Comparison of ENCODE assay signal across 26 mouse cellular contexts in genomic region chr3:140785700-140786099, GRCm38 (mm10).
DNase-seq lines count a peak whose midpoint lies in the region; ATAC-seq and TF ChIP-seq lines count a peak whose summit lies in the region.
"Had no signal": no experiment of that assay in that cellular context is flagged by ENCODE, and none has a peak within 500 bp of the region (broad histone marks: within the 10 kb centered on the region; RNA-seq: fewer than 3 reads in every experiment).

No protein-coding gene starts in this region.

- H3K9ac ChIP-seq in hindbrain, embryonic 11.5 days (ENCODE audit: low read depth, low read length) = no peak overlapping the region
- no peak overlapping the region for H3K9ac ChIP-seq in hindbrain, embryonic 12.5 days
- no peak overlapping the region for H3K9ac ChIP-seq in kidney, postnatal 0 days (ENCODE audit: low read depth, low read length)
- H3K9ac ChIP-seq: heart, embryonic 12.5 days; hindbrain, embryonic 15.5 days; lung, embryonic 15.5 days; midbrain, embryonic 12.5 days; neural tube, embryonic 12.5 days had no signal

- H3K4me3 ChIP-seq in hindbrain, embryonic 11.5 days (ENCODE audit: low read depth, low read length) = no peak overlapping the region
- no peak overlapping the region for H3K4me3 ChIP-seq in hindbrain, embryonic 12.5 days
- no peak overlapping the region for H3K4me3 ChIP-seq in kidney, postnatal 0 days (replicated peaks; ENCODE audit: low read depth, low read length)
- H3K4me3 ChIP-seq: heart, adult 2 months; heart, embryonic 12.5 days; hindbrain, embryonic 15.5 days; lung, embryonic 15.5 days; midbrain, embryonic 12.5 days; myocyte; neural tube, embryonic 12.5 days had no signal

- no peak for TF ChIP-seq CTCF in kidney, postnatal 0 days (IDR thresholded peaks at IDR 0.05; ENCODE audit: low read depth)

- no peak for DNase-seq in hindbrain, embryonic 11.5 days (ENCODE audit: low spot score)
- DNase-seq in kidney, adult 8-10 months = peak; percentile 34 to 50
- no peak for DNase-seq in kidney, postnatal 0 days (ENCODE audit: low spot score)
- DNase-seq in mesoderm, embryonic 11.5 days (ENCODE audit: low read depth, low spot score) = peak; percentile 3
- DNase-seq in urinary bladder, adult 2 months (ENCODE audit: low spot score) = no peak
- no peak for DNase-seq in ovary, postnatal 36 days (ENCODE audit: low spot score)
- DNase-seq: adrenal gland, postnatal 10 days; cerebellum, adult 11 months; cerebellum, adult 9-10 months; gastrocnemius, postnatal 36 days; heart, adult 2 months; heart, postnatal 4 days; lung, postnatal 36 days; thymus, adult 2 months; thymus, postnatal 36 days had no signal

- no peak overlapping the region for H3K4me2 ChIP-seq in hindbrain, embryonic 11.5 days (replicated peaks; ENCODE audit: low read depth, low read length)
- no peak overlapping the region for H3K4me2 ChIP-seq in hindbrain, embryonic 12.5 days (replicated peaks)
- H3K4me2 ChIP-seq in kidney, postnatal 0 days (ENCODE audit: low read length) = no peak overlapping the region
- H3K4me2 ChIP-seq: heart, embryonic 12.5 days; hindbrain, embryonic 15.5 days; liver, embryonic 11.5 days; lung, embryonic 15.5 days; midbrain, embryonic 12.5 days; neural tube, embryonic 12.5 days had no signal

- H3K9me3 ChIP-seq in hindbrain, embryonic 11.5 days (ENCODE audit: control insufficient read depth, low read length) = no peaks in the 10 kb centered on the region
- no peaks in the 10 kb centered on the region for H3K9me3 ChIP-seq in hindbrain, embryonic 12.5 days (replicated peaks)
- H3K9me3 ChIP-seq in kidney, postnatal 0 days (replicated peaks; ENCODE audit: low read length) = no peaks in the 10 kb centered on the region
- H3K9me3 ChIP-seq: heart, embryonic 12.5 days; hindbrain, embryonic 15.5 days; lung, embryonic 15.5 days; midbrain, embryonic 12.5 days; neural tube, embryonic 12.5 days had no signal

- no peaks in the 10 kb centered on the region for H3K36me3 ChIP-seq in hindbrain, embryonic 11.5 days (ENCODE audit: control insufficient read depth, insufficient read depth, low read length)
- no peaks in the 10 kb centered on the region for H3K36me3 ChIP-seq in hindbrain, embryonic 12.5 days
- H3K36me3 ChIP-seq in kidney, postnatal 0 days (ENCODE audit: insufficient read depth, low read length) = no peaks in the 10 kb centered on the region
- H3K36me3 ChIP-seq: heart, embryonic 12.5 days; hindbrain, embryonic 15.5 days; lung, embryonic 15.5 days; midbrain, embryonic 12.5 days; neural tube, embryonic 12.5 days had no signal

- peak; percentile 67; the same call in 1 of the 2 replicates for ATAC-seq in hindbrain, embryonic 11.5 days (ENCODE audit: low FRiP score)
- ATAC-seq in hindbrain, embryonic 12.5 days (ENCODE audit: low FRiP score) = no peak
- ATAC-seq in kidney, postnatal 0 days (replicated peaks; ENCODE audit: low FRiP score, low read depth) = peak; percentile 61; the same call in 1 of the 2 replicates
- ATAC-seq: forebrain, embryonic 14.5 days; inflammation-experienced regulatory T-cells, adult 6 months; Patski had no signal

- no peaks in the 10 kb centered on the region for H3K4me1 ChIP-seq in hindbrain, embryonic 11.5 days (replicated peaks; ENCODE audit: control insufficient read depth, insufficient read depth, low read length)
- H3K4me1 ChIP-seq in hindbrain, embryonic 12.5 days = no peaks in the 10 kb centered on the region
- no peaks in the 10 kb centered on the region for H3K4me1 ChIP-seq in kidney, postnatal 0 days (replicated peaks; ENCODE audit: insufficient read depth, low read length)
- H3K4me1 ChIP-seq: heart, embryonic 12.5 days; hindbrain, embryonic 15.5 days; lung, embryonic 15.5 days; midbrain, embryonic 12.5 days; neural tube, embryonic 12.5 days had no signal

- H3K27ac ChIP-seq in hindbrain, embryonic 11.5 days (ENCODE audit: low read depth, low read length) = no peak overlapping the region
- no peak overlapping the region for H3K27ac ChIP-seq in hindbrain, embryonic 12.5 days
- no peak overlapping the region for H3K27ac ChIP-seq in kidney, postnatal 0 days
- H3K27ac ChIP-seq: heart, adult 2 months; hindbrain, embryonic 15.5 days; lung, embryonic 15.5 days; midbrain, embryonic 12.5 days; neural tube, embryonic 12.5 days had no signal

- H3K27me3 ChIP-seq in hindbrain, embryonic 11.5 days (ENCODE audit: control insufficient read depth, insufficient read depth, low read length) = no peaks in the 10 kb centered on the region
- no peaks in the 10 kb centered on the region for H3K27me3 ChIP-seq in hindbrain, embryonic 12.5 days
- H3K27me3 ChIP-seq in kidney, postnatal 0 days (ENCODE audit: insufficient read depth, low read length) = no peaks in the 10 kb centered on the region
- H3K27me3 ChIP-seq: heart, embryonic 12.5 days; hindbrain, embryonic 15.5 days; lung, embryonic 15.5 days; midbrain, embryonic 12.5 days; neural tube, embryonic 12.5 days; Patski had no signal

- WGBS in hindbrain, embryonic 11.5 days = 56% methylated on average over 3 of the region's 3 CpGs
- 60% methylated on average over 3 of the region's 3 CpGs for WGBS in hindbrain, embryonic 12.5 days
- WGBS in kidney, postnatal 0 days = 40% methylated on average over 3 of the region's 3 CpGs

Comparison
In these comparisons a context has a peak if more than half of its experiments do, and no peak if none do; other contexts are left out.
1. DNase-seq: peak in kidney, adult 8-10 months (2 of 2) and mesoderm, embryonic 11.5 days (single experiment); none in hindbrain, embryonic 11.5 days (single experiment), kidney, postnatal 0 days (single experiment), urinary bladder, adult 2 months (single experiment) and ovary, postnatal 36 days (single experiment).